Mouse (Mus musculus) layer of hippocampus, postnatal 36 days (tissue): ENCODE results near the gene Mrtfb. TPM values are rescaled to one million over a fixed set of nuclear protein-coding genes. Genes with fewer than 3 reads are reported as not detected.

Source experiments
- microRNA-seq, 2 experiments: library from miRNA; unstranded; fragments of <30 nt; microRNA quantifications; one replicate each; pipeline ENCODE4 v1.2.0; 2021
- total RNA-seq, 2 experiments: library from RNA; stranded (reverse); gene quantifications; 2 replicates each; pipeline ENCODE4 v1.2.3; 2021

The Mrtfb gene
- total RNA-seq, 2 experiments from 2014 or later, result 156 to 177 TPM

Small RNA genes within 50 kb of the gene (microRNA-seq; reads per million reads assigned to microRNA genes)
- gene Mir193b, result 36.7 to 53.1 reads per million in 2 experiments
- 0.30 to 0.63 reads per million in 2 experiments for gene Mir365-1

Other genes with a start within 250 kb of the Mrtfb start
- 10 to 100 TPM; 24.7 to 27.0 TPM for gene Ercc4, start 146.8 kb upstream of the Mrtfb start, total RNA-seq